Mouse (Mus musculus): ENCODE measurements at regions not wholly inside any gene's neighbourhood (a gene's known extent, or its start where the extent isn't known, plus 50 kb on each side); places are given as distances from the start of the nearest gene placed in this dataset.
A peak's percentile ranks its signal among the peaks of the same experiment; 100 is the strongest.

GRCm38 (mm10) chr2:75567131-75567530, 91.9 kb upstream of the Hnrnpa3 start:
- no peak for DNase-seq (ENCODE audit: low read depth, low spot score)

DNA sequence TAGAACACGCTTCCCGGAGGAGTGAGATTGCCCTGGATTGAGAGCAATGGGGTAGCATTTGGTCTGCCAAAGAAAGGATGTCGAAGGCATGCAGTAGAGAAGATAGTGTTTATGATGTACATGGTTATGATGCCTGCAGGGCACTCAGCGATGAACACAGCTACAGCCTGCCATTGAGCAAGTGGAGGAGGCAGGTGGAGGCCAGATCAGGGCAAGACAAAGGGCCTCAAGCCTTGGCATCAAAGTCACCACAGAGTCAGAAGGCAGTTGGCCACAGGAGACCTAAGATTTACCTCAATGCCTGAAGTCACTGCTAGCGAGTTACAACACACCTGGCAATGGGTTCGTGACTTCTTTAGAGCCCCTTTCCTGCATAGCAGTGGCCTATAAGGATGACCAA, 89.3 kb upstream of the Hnrnpa3 start:
- no peak for DNase-seq (ENCODE audit: low read depth, low spot score)

GRCm38 (mm10) chr2:75570246-75570645, 88.8 kb upstream of the Hnrnpa3 start:
- DNase-seq (ENCODE audit: low read depth, low spot score) = no peak

DNA sequence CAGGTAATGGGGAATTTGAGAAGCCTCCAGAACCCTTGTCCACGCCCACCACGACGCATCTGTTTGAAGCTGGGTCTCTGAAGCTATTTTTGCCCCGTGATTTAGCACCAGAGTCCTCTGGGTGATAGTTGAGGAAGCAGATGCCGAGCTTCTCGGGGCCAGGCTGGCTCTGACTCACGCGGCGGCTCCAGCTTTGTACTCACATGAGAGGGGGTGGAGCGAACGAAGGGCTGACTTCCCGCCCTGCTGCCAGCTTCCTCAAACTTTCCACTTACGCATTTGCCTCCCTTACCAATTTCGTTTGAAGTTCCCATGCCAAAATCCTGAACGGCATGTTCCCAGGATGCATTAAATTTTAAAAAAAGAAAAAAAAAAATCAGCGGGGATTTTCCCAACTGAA, 74.1 kb upstream of the Hnrnpa3 start:
- peak; percentile 51 for DNase-seq (ENCODE audit: low read depth, low spot score)

- DNase-seq (ENCODE audit: low read depth, low spot score) = peak; percentile 85
Measured at GRCm38 (mm10) chr2:75588572-75588971, 70.5 kb upstream of the Hnrnpa3 start.

GRCm38 (mm10) chr2:75589452-75589851, 69.6 kb upstream of the Hnrnpa3 start:
- no peak for DNase-seq (ENCODE audit: low read depth, low spot score)

GRCm38 (mm10) chr2:75590175-75590574, 68.9 kb upstream of the Hnrnpa3 start:
- DNase-seq (ENCODE audit: low read depth, low spot score) = peak; percentile 81

DNA sequence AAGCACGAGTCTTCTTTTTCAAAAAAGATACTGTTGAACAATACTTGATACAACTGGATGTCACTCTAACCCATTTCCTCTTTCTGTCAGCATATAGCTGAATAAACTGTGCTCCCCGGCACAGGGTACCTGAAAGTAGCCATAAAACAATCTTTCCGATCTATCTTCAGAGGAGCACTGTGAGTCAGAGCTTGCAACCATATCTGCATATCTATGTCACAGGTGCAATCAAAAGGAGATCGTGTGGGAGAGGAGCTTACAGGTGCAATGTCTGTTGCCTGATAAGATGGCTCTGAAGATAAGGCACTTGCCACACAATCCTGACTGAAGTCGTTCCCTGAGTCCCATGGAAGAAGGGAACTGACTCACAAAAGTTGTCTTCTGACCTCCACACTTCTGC, 58.5 kb upstream of the Hnrnpa3 start:
- no peak for DNase-seq (ENCODE audit: low read depth, low spot score)

DNA sequence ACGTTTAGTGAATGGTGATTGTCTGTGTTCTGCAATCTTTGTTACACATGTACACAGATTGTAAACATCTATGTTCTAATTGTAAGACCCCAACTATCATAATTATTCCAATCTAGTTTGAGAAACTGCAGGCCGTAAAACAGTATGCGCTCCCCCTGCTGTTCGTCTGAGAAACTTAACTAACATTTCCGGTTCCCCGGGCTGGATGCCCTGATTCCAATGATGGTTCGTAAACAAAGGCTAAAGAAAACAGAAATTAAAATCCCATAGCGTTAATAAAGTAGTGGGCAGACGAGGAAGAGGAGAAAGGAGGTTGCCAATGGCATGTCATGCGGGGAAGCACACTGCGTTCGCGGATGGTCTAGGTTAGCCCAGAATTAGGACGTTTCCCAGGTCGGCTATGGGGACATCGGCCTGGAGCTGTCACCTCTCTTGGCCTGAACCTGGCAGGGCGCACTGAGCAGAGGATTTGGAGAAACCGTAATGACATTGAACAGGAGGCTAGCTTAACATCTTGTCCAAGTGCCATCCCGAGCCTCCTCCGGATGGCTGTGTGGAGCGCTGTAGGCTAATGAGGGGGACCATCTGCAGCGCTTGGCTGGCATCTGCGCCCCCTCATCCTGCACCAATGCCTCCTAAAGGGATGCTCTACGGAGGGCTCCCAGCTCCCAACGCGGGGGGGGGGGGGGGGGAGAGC, 55.7 kb upstream of the Hnrnpa3 start:
- DNase-seq (ENCODE audit: low read depth, low spot score) = no peak

DNA sequence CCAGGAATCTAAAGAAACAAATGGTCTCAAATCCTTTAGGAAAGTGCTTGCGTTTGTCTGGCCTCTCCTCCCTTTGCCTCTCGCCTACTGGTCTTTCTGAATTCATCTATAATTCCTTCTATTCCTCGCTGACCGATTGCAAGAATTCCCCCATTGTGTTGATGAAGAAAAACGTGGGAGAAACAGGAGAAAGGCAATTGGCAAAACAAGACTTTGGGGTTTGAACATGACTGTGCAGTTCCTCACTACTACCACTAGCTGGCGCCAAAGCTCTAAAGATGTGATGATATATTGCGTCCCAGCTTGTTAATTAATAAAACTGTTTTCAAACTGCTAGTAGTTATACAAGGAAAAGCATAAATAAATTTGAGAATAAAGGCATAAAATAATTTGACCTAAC, 53.4 kb upstream of the Hnrnpa3 start:
- DNase-seq (ENCODE audit: low read depth, low spot score) = no peak

DNA sequence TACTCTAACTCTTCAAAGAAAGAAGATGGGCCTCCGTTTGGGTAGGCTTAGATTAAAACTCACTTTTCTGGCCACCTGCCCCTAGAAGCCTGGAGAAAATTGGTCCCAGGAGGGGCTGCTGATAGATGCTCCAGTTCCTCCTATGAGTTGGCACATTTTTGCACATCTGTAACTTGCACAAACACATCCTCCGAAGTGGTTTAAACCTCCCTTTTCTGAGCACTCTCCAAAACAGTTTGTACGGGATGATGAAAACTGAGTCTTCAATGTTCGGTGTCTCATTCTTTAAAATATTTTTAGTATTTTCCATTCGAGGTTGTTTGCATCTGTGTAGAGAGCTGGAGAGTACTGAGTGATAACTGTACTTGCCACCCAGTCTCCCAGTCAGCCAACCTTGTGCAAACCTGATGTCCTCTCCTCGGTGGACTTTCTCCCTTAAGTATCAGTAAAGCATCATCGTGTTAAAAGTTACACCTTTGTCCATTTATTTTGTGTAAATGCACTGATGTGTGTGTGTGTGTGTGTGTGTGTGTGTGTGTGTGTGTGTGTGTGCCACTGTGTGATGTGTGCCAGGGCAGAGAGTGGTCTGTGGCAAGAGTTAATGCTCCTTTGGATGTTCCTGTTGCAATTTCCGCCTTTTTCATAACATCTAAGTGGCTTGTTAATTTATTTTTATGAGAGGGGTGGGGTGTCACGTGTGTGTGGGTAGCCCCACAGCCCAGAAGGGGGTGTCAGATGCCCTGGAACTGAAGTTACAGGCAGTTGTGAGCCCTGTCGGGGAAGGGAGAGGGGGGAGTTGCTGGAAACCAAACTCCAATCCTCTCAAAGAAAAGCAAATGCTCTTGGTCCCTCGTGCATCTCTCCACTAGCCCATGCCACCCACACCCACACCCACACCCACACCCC, 51.8 kb upstream of the Hnrnpa3 start:
- DNase-seq (ENCODE audit: low read depth, low spot score) = no peak

GRCm38 (mm10) chr2:75607958-75608357, 51.1 kb upstream of the Hnrnpa3 start:
- no peak for DNase-seq (ENCODE audit: low read depth, low spot score)

DNA sequence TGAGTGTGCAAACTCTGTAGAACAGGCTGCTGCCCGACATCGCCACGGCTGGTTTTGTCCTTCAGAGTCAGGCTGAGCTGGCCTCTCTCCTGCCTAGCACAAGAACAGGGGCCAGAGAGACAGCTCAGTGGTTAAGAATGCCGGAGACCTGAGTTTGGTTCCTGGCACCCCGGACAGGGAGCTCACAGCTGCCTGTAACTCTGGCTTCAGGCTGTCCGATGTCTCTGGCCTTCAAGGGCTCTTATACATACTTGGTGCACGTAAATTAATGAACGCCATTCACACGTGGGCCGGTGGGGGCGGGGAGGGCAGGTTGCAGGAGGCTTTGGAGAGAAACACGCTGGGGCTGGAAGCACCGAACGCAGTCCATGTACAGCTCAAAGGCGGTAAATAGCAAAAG, 50.6 kb upstream of the Hnrnpa3 start:
- DNase-seq (ENCODE audit: low read depth, low spot score) = no peak

- no peak for DNase-seq (ENCODE audit: low read depth, low spot score)
Measured at GRCm38 (mm10) chr2:75609150-75609946, 49.7 kb upstream of the Hnrnpa3 start.
